14 mouse cellular contexts compared by ENCODE assay signal in the genomic region with DNA sequence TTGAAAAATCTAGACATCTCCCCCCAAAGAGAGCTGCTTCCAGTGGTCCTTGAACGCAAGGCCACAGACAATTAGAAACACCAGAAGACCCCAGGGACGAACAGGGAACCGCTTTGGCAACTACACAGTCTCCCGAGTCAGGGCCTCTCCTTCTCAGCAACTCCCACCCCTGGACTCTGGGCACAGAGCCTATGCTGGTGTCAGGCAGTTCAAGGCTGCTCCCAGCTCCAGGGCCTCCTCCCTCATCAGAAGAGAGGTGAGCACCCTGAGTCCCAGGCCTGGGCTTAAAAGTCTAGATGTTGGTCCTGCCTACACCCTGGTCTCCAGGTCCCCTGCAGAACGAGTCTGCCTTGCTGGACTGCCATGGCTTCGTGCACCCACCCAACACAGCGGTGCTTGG. TPM values are rescaled to one million over a fixed set of nuclear protein-coding genes. Genes with fewer than 3 reads are reported as not detected.
DNase-seq lines count a peak whose midpoint lies in the region; ATAC-seq and TF ChIP-seq lines count a peak whose summit lies in the region.
"Had no signal": no experiment of that assay in that cellular context is flagged by ENCODE, and none has a peak within 500 bp of the region (broad histone marks: within the 10 kb centered on the region; RNA-seq: fewer than 3 reads in every experiment).

No protein-coding gene starts in this region.

- intact Hi-C loops in left cerebral cortex, postnatal 14 days (cut with DNase I), result no loop called here

- no peak overlapping the region for H3K9ac ChIP-seq in forebrain, embryonic 13.5 days
- H3K9ac ChIP-seq in forebrain, embryonic 14.5 days (ENCODE audit: low read length), result no peak overlapping the region
- H3K9ac ChIP-seq in liver, adult 2 months (ENCODE audit: low read depth, low read length), result peak overlapping the region; percentile 38; the same call in 1 of the 2 replicates
- H3K9ac ChIP-seq in liver, embryonic 11.5 days (ENCODE audit: low read depth, low read length), result no peak overlapping the region
- no peak overlapping the region for H3K9ac ChIP-seq in embryonic facial prominence, embryonic 13.5 days
- H3K9ac ChIP-seq: forebrain, embryonic 15.5 days; lung, embryonic 15.5 days had no signal

- H3K27ac ChIP-seq in forebrain, embryonic 13.5 days, result peak overlapping the region; percentile 48
- no peak overlapping the region for H3K27ac ChIP-seq in forebrain, embryonic 14.5 days (ENCODE audit: low read depth, low read length)
- H3K27ac ChIP-seq in liver, adult 2 months (replicated peaks; ENCODE audit: insufficient read depth, low read depth, low read length), result peak overlapping the region; percentile 63
- H3K27ac ChIP-seq in liver, embryonic 11.5 days (ENCODE audit: low read depth, low read length), result no peak overlapping the region
- H3K27ac ChIP-seq in embryonic facial prominence, embryonic 13.5 days, result peak overlapping the region; percentile 33; the same call in 1 of the 2 replicates
- H3K27ac ChIP-seq: forebrain, embryonic 15.5 days; kidney, postnatal 0 days; lung, embryonic 15.5 days had no signal

- ATAC-seq in forebrain, embryonic 13.5 days, result no peak
- no peak for ATAC-seq in forebrain, embryonic 14.5 days
- no peak for ATAC-seq in liver, embryonic 11.5 days (replicated peaks; ENCODE audit: low FRiP score)
- ATAC-seq in embryonic facial prominence, embryonic 13.5 days (ENCODE audit: insufficient number of reproducible peaks, insufficient read depth, low FRiP score, low TSS enrichment, low read depth), result no peak
- ATAC-seq: forebrain, embryonic 15.5 days had no signal

- 75% methylated on average over 7 of the region's 7 CpGs for WGBS in forebrain, embryonic 13.5 days
- 85% methylated on average over 7 of the region's 7 CpGs for WGBS in forebrain, embryonic 14.5 days
- 50% methylated on average over 7 of the region's 7 CpGs for WGBS in liver, adult 2 months
- 80% methylated on average over 7 of the region's 7 CpGs for WGBS in liver, embryonic 11.5 days
- WGBS in embryonic facial prominence, embryonic 13.5 days, result 77% methylated on average over 7 of the region's 7 CpGs

- DNase-seq in forebrain, embryonic 14.5 days (ENCODE audit: low spot score), result no peak
- DNase-seq in liver, adult 2 months (ENCODE audit: extremely low read depth, low read depth, low spot score), result peak; percentile 75
- no peak for DNase-seq in liver, embryonic 11.5 days (ENCODE audit: low spot score)
- DNase-seq in adrenal gland, adult 2 months, result peak; percentile 86
- DNase-seq in left cerebral cortex, adult 11 months (ENCODE audit: low spot score), result no peak
- no peak for DNase-seq in left cerebral cortex, postnatal 14 days (ENCODE audit: low spot score in 2 of 2)
- DNase-seq: cerebellum, adult 9-10 months; liver; thymus, postnatal 25 days had no signal

- TF ChIP-seq POLR2A in liver, adult 2 months (IDR thresholded peaks at IDR 0.05; ENCODE audit: extremely low read depth, insufficient read depth, low read length), result no peak

- H3K79me2 ChIP-seq in liver, adult 2 months (ENCODE audit: control insufficient read depth, insufficient read depth, low read length), result peaks cover 42% of the 10 kb centered on the region

- TF ChIP-seq CTCF in liver, adult 2 months (IDR thresholded peaks at IDR 0.05; ENCODE audit: low read depth, low read length), result no peak

- no peaks in the 10 kb centered on the region for H3K27me3 ChIP-seq in forebrain, embryonic 13.5 days
- H3K27me3 ChIP-seq in forebrain, embryonic 14.5 days (replicated peaks; ENCODE audit: control insufficient read depth, insufficient read depth, low read length), result no peaks in the 10 kb centered on the region
- H3K27me3 ChIP-seq in liver, adult 2 months (ENCODE audit: control insufficient read depth, insufficient read depth, low read length), result no peaks in the 10 kb centered on the region
- no peaks in the 10 kb centered on the region for H3K27me3 ChIP-seq in liver, embryonic 11.5 days (replicated peaks; ENCODE audit: control insufficient read depth, insufficient read depth, low read length)
- H3K27me3 ChIP-seq in embryonic facial prominence, embryonic 13.5 days, result no peaks in the 10 kb centered on the region
- H3K27me3 ChIP-seq: forebrain, embryonic 15.5 days; lung, embryonic 15.5 days had no signal

- peaks cover 66% of the 10 kb centered on the region for H3K4me1 ChIP-seq in forebrain, embryonic 13.5 days
- peaks cover 31% of the 10 kb centered on the region for H3K4me1 ChIP-seq in forebrain, embryonic 14.5 days (ENCODE audit: control insufficient read depth, insufficient read depth, low read length)
- H3K4me1 ChIP-seq in liver, adult 2 months (ENCODE audit: control insufficient read depth, insufficient read depth, low read length), result peaks cover 37% of the 10 kb centered on the region
- H3K4me1 ChIP-seq in liver, embryonic 11.5 days (replicated peaks; ENCODE audit: control insufficient read depth, insufficient read depth, low read length), result peaks cover 28% of the 10 kb centered on the region
- H3K4me1 ChIP-seq in embryonic facial prominence, embryonic 13.5 days, result peaks cover 66% of the 10 kb centered on the region

- H3K9me3 ChIP-seq in forebrain, embryonic 13.5 days (replicated peaks), result no peaks in the 10 kb centered on the region
- no peaks in the 10 kb centered on the region for H3K9me3 ChIP-seq in forebrain, embryonic 14.5 days (replicated peaks; ENCODE audit: control insufficient read depth, low read length)
- H3K9me3 ChIP-seq in liver, embryonic 11.5 days (ENCODE audit: control insufficient read depth, low read length), result no peaks in the 10 kb centered on the region
- H3K9me3 ChIP-seq in embryonic facial prominence, embryonic 13.5 days, result no peaks in the 10 kb centered on the region
- H3K9me3 ChIP-seq: forebrain, embryonic 15.5 days; lung, embryonic 15.5 days had no signal

- H3K4me2 ChIP-seq in forebrain, embryonic 13.5 days, result no peak overlapping the region
- no peak overlapping the region for H3K4me2 ChIP-seq in forebrain, embryonic 14.5 days (ENCODE audit: low read length)
- no peak overlapping the region for H3K4me2 ChIP-seq in liver, embryonic 11.5 days
- no peak overlapping the region for H3K4me2 ChIP-seq in embryonic facial prominence, embryonic 13.5 days
- H3K4me2 ChIP-seq: forebrain, embryonic 15.5 days; lung, embryonic 15.5 days had no signal

- no peak overlapping the region for H3K4me3 ChIP-seq in forebrain, embryonic 13.5 days
- no peak overlapping the region for H3K4me3 ChIP-seq in forebrain, embryonic 14.5 days (ENCODE audit: low read depth, low read length)
- H3K4me3 ChIP-seq in liver, adult 2 months (ENCODE audit: insufficient read depth, low read depth, low read length), result no peak overlapping the region
- no peak overlapping the region for H3K4me3 ChIP-seq in liver, embryonic 11.5 days (ENCODE audit: low read depth, low read length)
- no peak overlapping the region for H3K4me3 ChIP-seq in embryonic facial prominence, embryonic 13.5 days
- H3K4me3 ChIP-seq: forebrain, embryonic 15.5 days; lung, embryonic 15.5 days had no signal

- H3K36me3 ChIP-seq in forebrain, embryonic 13.5 days (ENCODE audit: poor library complexity, severe bottlenecking), result peaks cover 34% of the 10 kb centered on the region
- H3K36me3 ChIP-seq in forebrain, embryonic 14.5 days (ENCODE audit: control insufficient read depth, insufficient read depth, low read length), result peaks cover 31% of the 10 kb centered on the region
- H3K36me3 ChIP-seq in liver, adult 2 months (ENCODE audit: control insufficient read depth, insufficient read depth, low read length), result no peaks in the 10 kb centered on the region
- 0 out of 2 replicates have a peak, but pooled peaks cover 2% of the 10 kb centered on the region for H3K36me3 ChIP-seq in liver, embryonic 11.5 days (ENCODE audit: control insufficient read depth, insufficient read depth, low read length)
- H3K36me3 ChIP-seq in embryonic facial prominence, embryonic 13.5 days, result peaks cover 73% of the 10 kb centered on the region

RNA-seq across cellular contexts. Expression of a gene that starts 10.7 kb away (rescaled TPM):
- 62.9 and 76.1 TPM in 2 replicates for polyA plus RNA-seq in forebrain, embryonic 13.5 days (2015; fragmentation: Nextera tagmentation; extraction: Ambion mirVana)
- 42.0 and 50.2 TPM in 2 replicates for polyA plus RNA-seq in forebrain, embryonic 14.5 days (2014; fragmentation: Nextera tagmentation; extraction: Ambion mirVana)
- total RNA-seq in liver, adult 2 months (2014; rRNA removed), result 40.1 and 67.4 TPM in 2 replicates
- 89.8 and 101 TPM in 2 replicates for polyA plus RNA-seq in liver, adult 2 months (2012; rRNA removed)
- polyA plus RNA-seq in liver, embryonic 11.5 days (2014; fragmentation: Nextera tagmentation; extraction: Ambion mirVana), result 29.1 and 29.2 TPM in 2 replicates
- total RNA-seq in adrenal gland, adult 2 months (2021), result 10 to 100 TPM; 34.9 to 87.8 TPM
- 43.2 and 43.3 TPM in 2 replicates for polyA plus RNA-seq in adrenal gland, adult 2 months (2012; rRNA removed)
- 79.8 and 88.8 TPM in 2 replicates for polyA plus RNA-seq in embryonic facial prominence, embryonic 13.5 days (2015; fragmentation: Nextera tagmentation; extraction: Ambion mirVana)
- total RNA-seq in left cerebral cortex, postnatal 14 days (2021), result 100 to 1,000 TPM; 168 to 174 TPM

Comparison
In these comparisons a context has a peak if more than half of its experiments do, and no peak if none do; other contexts are left out.
1. H3K27ac ChIP-seq: peak in forebrain, embryonic 13.5 days (single experiment), liver, adult 2 months (single experiment) and embryonic facial prominence, embryonic 13.5 days (single experiment); none in forebrain, embryonic 14.5 days (single experiment) and liver, embryonic 11.5 days (single experiment).
2. DNase-seq: peak in liver, adult 2 months (single experiment) and adrenal gland, adult 2 months (single experiment); none in forebrain, embryonic 14.5 days (single experiment), liver, embryonic 11.5 days (single experiment), left cerebral cortex, adult 11 months (single experiment) and left cerebral cortex, postnatal 14 days (0 of 2).